Mouse (Mus musculus): ENCODE results near the gene Qrich2. TPM values are rescaled to one million over a fixed set of nuclear protein-coding genes. Genes with fewer than 3 reads are reported as not detected.

Qrich2 gene
- total and polyA plus RNA-seq, 3 experiments: 0.11 TPM; not detected in 2

GRCm38 (mm10) chr11:116436725-116437331 lies 29.2 kb downstream of the Qrich2 start (continued):
- TF ChIP-seq BHLHE40 (IDR thresholded peaks at IDR 0.05; ENCODE audit: borderline replicate concordance, low read depth, low read length): no peak; the same call in 1 of the 2 replicates
- no peak for TF ChIP-seq MXI1 (IDR thresholded peaks at IDR 0.05; ENCODE audit: low read depth, low read length)
- TF ChIP-seq ZNF384 (IDR thresholded peaks at IDR 0.05; ENCODE audit: low read depth, low read length): 0 out of 2 replicates have a peak, but pooled peaks have one; percentile 3
- TF ChIP-seq MAZ (IDR thresholded peaks at IDR 0.05; ENCODE audit: low read depth, low read length): 0 out of 2 replicates have a peak, but pooled peaks have one; percentile 12
- no peak for TF ChIP-seq USF1 (IDR thresholded peaks at IDR 0.05; ENCODE audit: low read depth, low read length)
- no peak for TF ChIP-seq TAL1 (IDR thresholded peaks at IDR 0.05; ENCODE audit: low read length)
- no peak; the same call in 1 of the 2 replicates for TF ChIP-seq ELF1 (IDR thresholded peaks at IDR 0.05; ENCODE audit: low read depth, low read length)
- peak; percentile 63; the same call in 1 of the 2 replicates for TF ChIP-seq MEF2A (IDR thresholded peaks at IDR 0.05; ENCODE audit: extremely low read depth, insufficient replicate concordance, low read depth, low read length, poor library complexity, severe bottlenecking)
- TF ChIP-seq JUND (IDR thresholded peaks at IDR 0.05; ENCODE audit: low read depth, low read length): no peak
- no peak for TF ChIP-seq CTCF (IDR thresholded peaks at IDR 0.05 in 2 of 3, conservative IDR thresholded peaks at IDR 0.05 in 1 of 3; ENCODE audit: control insufficient read depth in 1 of 3, insufficient read depth in 1 of 3, low read depth in 2 of 3, low read length in 3 of 3, poor library complexity in 1 of 3, severe bottlenecking in 1 of 3)
- no peak for TF ChIP-seq NRF1 (IDR thresholded peaks at IDR 0.05; ENCODE audit: insufficient read depth, low read depth, low read length, poor library complexity, severe bottlenecking)

- H3K4me3 ChIP-seq (ENCODE audit: control insufficient read depth in 1 of 2, insufficient read depth in 1 of 2, low read depth in 2 of 2, low read length in 2 of 2): peak overlapping the region; percentile 30
- peak overlapping the region; percentile 97 for H3K27ac ChIP-seq (ENCODE audit: control insufficient read depth, low read depth, low read length)
- DNase-seq (ENCODE audit: low read depth, low spot score): peak; percentile 76
- H3K4me1 ChIP-seq (ENCODE audit: control insufficient read depth in 1 of 2, insufficient read depth in 2 of 2, low read length in 2 of 2): peaks cover 14 to 42% of the 10 kb centered on the region in 2 experiments
- peaks cover 10% of the 10 kb centered on the region for H3K79me2 ChIP-seq (ENCODE audit: control insufficient read depth, insufficient read depth, low read length, poor library complexity)
- H3K36me3 ChIP-seq (ENCODE audit: control insufficient read depth in 1 of 2, insufficient read depth in 2 of 2, low read length in 2 of 2): peaks cover 0 to 33% of the 10 kb centered on the region in 2 experiments; a peak in 3 of 4 replicates
- H3K9me3 ChIP-seq (replicated peaks; ENCODE audit: insufficient read depth, low read length): no peaks in the 10 kb centered on the region
- H3K27me3 ChIP-seq (ENCODE audit: control insufficient read depth in 1 of 2, insufficient read depth in 2 of 2, low read length in 2 of 2): no peaks in the 10 kb centered on the region
- peak overlapping the region; percentile 91 for H3K9ac ChIP-seq (ENCODE audit: control insufficient read depth, low read depth, low read length, poor library complexity, severe bottlenecking)
- TF ChIP-seq CHD2 (IDR thresholded peaks at IDR 0.05; ENCODE audit: low read length): no peak
- peak; percentile 44 for TF ChIP-seq MXI1 (IDR thresholded peaks at IDR 0.05; ENCODE audit: low read depth, low read length)
- TF ChIP-seq E2F4 (IDR thresholded peaks at IDR 0.05; ENCODE audit: borderline replicate concordance, low read depth, low read length): no peak
- no peak for TF ChIP-seq RAD21 (IDR thresholded peaks at IDR 0.05; ENCODE audit: low read depth, low read length)
- TF ChIP-seq CTCF (IDR thresholded peaks at IDR 0.05 in 2 of 3, conservative IDR thresholded peaks at IDR 0.05 in 1 of 3; ENCODE audit: control insufficient read depth in 1 of 3, insufficient read depth in 1 of 3, low read depth in 2 of 3, low read length in 3 of 3, poor library complexity in 1 of 3, severe bottlenecking in 1 of 3): no peak
- TF ChIP-seq BHLHE40 (IDR thresholded peaks at IDR 0.05; ENCODE audit: borderline replicate concordance, low read depth, low read length): peak; percentile 52; the same call in 1 of the 2 replicates
- no peak for TF ChIP-seq USF2 (IDR thresholded peaks at IDR 0.05; ENCODE audit: borderline replicate concordance in 1 of 2, insufficient read depth in 1 of 2, low read depth in 1 of 2, low read length in 2 of 2)
- no peak for TF ChIP-seq ZKSCAN1 (IDR thresholded peaks at IDR 0.05; ENCODE audit: low read depth, low read length)
- TF ChIP-seq POLR2AphosphoS5 (IDR thresholded peaks at IDR 0.05; ENCODE audit: borderline replicate concordance, low read depth, low read length): no peak
- TF ChIP-seq ELF1 (IDR thresholded peaks at IDR 0.05; ENCODE audit: low read depth, low read length): 0 out of 2 replicates have a peak, but pooled peaks have one; percentile 20
- TF ChIP-seq GATA1 (IDR thresholded peaks at IDR 0.05; ENCODE audit: low read depth, low read length): peak; percentile 94
- no peak; the same call in 1 of the 2 replicates for TF ChIP-seq KAT2A (conservative IDR thresholded peaks at IDR 0.05; ENCODE audit: low read depth, low read length)
- peak; percentile 97 for TF ChIP-seq MAZ (IDR thresholded peaks at IDR 0.05; ENCODE audit: low read depth, low read length)
- no peak for TF ChIP-seq NELFE (IDR thresholded peaks at IDR 0.05; ENCODE audit: low read depth, low read length)
- TF ChIP-seq ZC3H11A (IDR thresholded peaks at IDR 0.05; ENCODE audit: low read depth, low read length): no peak
- no peak; the same call in 1 of the 2 replicates for TF ChIP-seq CHD1 (IDR thresholded peaks at IDR 0.05; ENCODE audit: low read depth, low read length)
- TF ChIP-seq MEF2A (IDR thresholded peaks at IDR 0.05; ENCODE audit: extremely low read depth, insufficient replicate concordance, low read depth, low read length, poor library complexity, severe bottlenecking): peak; percentile 54; the same call in 1 of the 2 replicates
- peak; percentile 92 for TF ChIP-seq SIN3A (IDR thresholded peaks at IDR 0.05; ENCODE audit: low read length)
- TF ChIP-seq POLR2A (IDR thresholded peaks at IDR 0.05; ENCODE audit: control insufficient read depth in 1 of 2, insufficient read depth in 1 of 2, low read depth in 1 of 2, low read length in 2 of 2, poor library complexity in 1 of 2): no peak; a peak in 1 of 4 replicates
- TF ChIP-seq ETS1 (IDR thresholded peaks at IDR 0.05; ENCODE audit: low read depth, low read length): peak; percentile 92
- TF ChIP-seq TCF12 (IDR thresholded peaks at IDR 0.05; ENCODE audit: low read depth, low read length): peak; percentile 98
- peak; percentile 50 for TF ChIP-seq TAL1 (IDR thresholded peaks at IDR 0.05; ENCODE audit: low read length)
- peak; percentile 73 for TF ChIP-seq MAFK (IDR thresholded peaks at IDR 0.05; ENCODE audit: borderline replicate concordance, low read depth, low read length)
- TF ChIP-seq HCFC1 (IDR thresholded peaks at IDR 0.05; ENCODE audit: low read depth, low read length): 0 out of 2 replicates have a peak, but pooled peaks have one; percentile 35
- no peak for TF ChIP-seq MAX (IDR thresholded peaks at IDR 0.05; ENCODE audit: low read length)
Observed at GRCm38 (mm10) chr11:116435992-116436724, 29.9 kb downstream of the Qrich2 start.

All from MEL (cell line).